Mouse (Mus musculus) frontal cortex, postnatal 10 days (tissue): ENCODE data around the gene Krt76.
A peak's percentile ranks its signal among the peaks of the same experiment; 100 is the strongest.

ENCODE experiments used
- DNase-seq, 2 experiments: peaks; one replicate each; pipeline ENCODE4 v3.0.0; 2022; ENCODE audit warnings: low spot score in 2 of 2, mixed read lengths in 1 of 2

Gene Krt76

DNA sequence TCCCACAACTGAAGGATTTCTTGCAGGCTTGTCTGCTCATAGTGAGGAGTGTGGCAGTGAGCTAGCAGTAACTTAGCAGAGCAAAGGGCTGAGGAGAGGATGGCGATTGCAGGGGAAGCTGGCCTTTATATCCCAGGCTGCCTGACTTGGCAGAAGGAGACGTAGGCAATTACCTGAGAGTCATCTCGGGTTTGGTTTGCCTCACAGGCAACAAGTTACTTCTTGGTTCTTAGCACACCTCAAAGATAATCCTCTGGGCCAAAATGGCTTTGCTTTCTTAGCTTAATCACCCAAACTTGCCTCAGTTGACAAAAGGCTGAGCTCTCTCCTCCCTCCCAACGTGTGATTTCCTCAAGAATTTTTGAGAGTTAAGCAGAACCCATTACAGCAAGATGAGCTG is at the start of gene Krt76:
Gene Krt76, minus strand, starts transcription at position 101 of the 400 bp plus-strand sequence.
- no peak for DNase-seq

DNA sequence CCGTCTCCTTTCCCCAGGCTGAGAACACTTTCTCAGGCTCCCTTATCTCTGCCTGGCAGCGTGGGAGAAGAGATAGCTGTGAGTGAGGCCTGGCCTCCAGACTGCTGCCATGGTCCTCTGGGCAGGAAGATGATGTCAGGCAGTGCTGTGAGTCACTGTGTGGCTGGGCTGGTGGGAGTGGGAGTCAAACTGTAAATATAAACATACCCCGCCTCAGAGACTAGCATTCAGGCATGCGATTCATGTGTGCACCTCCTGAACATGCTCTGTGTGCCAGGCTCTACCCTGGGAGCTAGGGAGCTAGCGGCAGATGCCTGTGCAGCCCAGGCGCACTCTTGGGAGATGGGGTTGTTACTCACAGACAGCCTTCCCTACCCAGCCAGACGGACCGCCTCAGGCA is 49.2 kb upstream of the Krt76 start:
- no peak for DNase-seq

DNA sequence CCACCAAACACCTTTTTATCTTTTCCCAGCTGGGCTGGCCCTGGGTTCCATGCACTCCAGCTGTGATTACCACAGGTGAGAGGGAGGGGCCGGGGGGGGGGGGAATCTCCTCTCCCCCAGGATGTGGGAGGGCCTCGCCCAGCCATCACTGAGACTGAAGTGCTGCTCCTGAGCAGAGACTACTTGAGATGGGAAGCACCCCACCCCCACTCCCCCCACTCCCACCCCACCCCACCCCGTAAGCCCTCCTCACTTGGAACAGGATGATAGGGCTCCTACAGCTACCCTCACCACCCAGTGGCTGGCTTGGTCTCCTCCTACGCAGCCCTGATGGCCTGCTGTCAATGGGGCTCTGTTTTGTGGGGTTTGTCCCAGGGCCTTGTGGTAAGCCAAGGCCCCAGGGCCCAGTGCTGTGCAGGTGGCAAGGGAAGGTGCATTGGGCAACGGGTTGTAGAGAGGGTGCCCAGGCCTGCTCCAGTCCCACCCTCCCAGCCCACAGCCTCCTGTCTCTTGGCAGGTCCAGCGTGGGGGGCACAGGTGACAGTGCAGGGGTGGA is 47.6 kb upstream of the Krt76 start, which contains the start of gene Krt79:
Gene Krt79, minus strand, starts transcription at position 51 of the 556 bp plus-strand sequence.
- DNase-seq, result no peak

DNA sequence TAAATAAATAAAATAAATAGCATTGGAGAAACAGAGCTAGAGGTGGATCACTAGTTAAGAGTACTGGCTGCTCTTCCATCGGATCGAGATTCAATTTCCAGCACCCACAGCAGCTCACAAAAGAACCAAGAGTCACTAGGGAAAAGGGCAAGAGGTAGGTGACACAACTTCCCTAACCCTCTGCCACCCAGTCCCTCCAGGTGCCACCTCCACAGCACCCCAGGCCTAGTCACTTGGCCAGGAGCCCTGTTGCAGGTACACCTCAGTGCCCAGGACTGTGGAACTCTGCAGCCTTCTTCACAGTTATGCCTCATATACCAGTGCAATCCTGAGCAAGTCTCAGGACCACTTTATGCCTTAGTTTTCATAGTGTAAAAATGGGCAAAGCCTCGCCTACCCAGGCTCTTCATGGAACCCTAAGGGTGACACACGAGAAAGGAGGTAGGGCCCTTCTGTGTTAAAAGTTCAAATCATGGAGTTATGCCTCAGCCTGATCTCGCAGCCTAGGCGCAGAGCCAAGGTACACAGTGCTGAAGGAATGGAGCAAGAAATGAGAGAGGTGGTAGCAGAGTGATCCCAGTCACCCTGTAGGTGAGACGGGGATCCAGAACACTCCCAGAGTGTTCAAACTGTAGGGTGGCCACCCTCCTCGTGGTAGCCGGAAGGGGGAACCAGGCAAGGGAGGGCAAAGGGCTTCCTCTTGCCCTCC is 46.0 kb upstream of the Krt76 start:
- DNase-seq, result no peak

DNA sequence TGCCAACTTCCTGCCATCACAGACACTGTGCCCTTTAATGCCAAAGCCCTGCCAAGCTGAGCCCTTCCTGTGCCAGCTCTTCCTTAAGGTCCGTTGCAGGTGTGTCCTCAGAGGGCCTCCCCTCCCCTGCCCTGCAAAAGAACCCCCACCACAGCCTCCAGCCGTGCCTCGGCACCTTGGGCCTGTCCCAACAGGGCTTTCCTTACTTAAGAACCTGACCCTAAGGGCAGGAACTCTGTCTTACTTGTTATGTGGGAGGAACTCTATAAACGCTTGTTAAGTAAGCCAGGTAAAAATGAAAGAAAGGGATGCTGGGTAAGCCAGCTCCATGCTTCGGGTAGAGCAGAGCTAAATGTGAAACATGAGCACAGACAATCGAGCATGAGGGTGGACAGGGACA is 40.3 kb upstream of the Krt76 start:
- DNase-seq, result no peak

DNA sequence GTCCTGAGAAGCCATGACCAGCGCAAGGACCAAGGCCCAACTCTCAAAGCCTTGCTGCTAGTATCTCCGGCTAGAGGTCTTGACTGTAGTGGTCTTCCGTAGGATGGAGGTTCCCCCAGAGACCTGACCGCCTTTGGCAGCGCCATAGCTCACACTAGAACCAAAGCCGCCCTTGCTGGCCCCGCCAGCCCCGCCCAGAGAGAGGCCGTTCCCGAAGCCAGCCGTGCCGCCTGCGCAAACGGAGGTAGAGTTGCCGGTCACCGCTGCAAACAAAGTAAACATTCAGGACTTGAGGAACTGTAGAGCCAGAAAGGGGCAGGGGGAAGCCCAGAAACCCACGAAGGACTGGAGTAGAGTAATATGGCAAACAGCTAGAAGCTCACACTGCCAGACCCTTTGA is 36.9 kb upstream of the Krt76 start:
- DNase-seq, result no peak

DNA sequence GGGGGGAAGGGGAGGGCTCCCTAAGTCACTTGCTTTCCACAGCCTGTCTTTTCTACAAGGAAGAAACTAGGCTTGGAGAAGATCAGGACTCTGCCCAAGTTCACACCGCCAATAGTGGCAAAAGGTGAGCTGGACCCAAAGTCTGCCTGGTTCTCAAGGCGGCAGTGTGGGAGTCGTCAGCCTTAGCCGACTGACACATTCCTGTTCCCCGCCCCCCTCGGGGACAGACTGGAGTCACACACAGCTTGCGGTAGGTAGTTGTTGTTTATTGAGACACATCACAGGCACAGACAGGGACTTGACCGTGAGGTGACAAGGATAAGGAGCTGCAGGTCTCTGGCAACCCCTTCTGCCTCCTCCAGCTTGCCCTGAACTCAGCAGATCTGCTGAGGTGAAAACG is 36.4 kb upstream of the Krt76 start:
- no peak for DNase-seq

DNA sequence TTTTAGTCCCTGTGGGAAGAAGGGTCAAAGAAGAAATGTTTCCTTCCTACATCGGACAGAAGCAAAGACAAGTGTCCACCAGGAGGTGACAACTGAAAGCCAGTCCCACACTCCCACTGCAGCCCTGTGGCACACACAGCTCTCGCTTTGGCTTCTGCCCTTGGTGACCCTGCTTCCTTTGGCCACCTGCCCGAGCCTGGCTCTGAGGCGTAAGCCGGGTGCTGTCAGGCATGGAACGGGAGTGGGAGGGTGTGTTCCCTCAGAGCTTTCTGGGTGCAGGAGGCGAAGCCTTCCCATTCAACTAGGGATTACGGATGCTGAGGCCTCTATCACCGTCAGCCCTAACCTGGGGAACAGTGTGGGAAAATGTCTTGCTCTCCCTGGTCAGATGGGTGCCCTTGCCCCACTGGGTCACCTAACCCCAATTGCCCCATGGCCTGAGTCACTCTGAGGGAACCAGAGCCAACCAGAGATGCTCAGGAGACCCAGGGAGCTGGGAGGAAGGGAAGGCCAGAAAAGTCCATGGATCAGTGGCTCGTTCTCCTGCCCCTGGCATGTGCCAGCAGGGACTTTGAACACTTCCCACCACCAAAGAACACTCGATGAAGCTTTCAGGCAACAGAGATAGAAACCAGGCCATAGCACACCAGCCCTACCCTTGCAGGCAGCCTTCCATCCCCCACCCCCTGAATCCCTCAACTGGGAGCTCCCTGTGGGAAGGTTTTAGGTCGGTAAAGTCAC is 34.8 kb upstream of the Krt76 start:
- DNase-seq, result no peak

DNA sequence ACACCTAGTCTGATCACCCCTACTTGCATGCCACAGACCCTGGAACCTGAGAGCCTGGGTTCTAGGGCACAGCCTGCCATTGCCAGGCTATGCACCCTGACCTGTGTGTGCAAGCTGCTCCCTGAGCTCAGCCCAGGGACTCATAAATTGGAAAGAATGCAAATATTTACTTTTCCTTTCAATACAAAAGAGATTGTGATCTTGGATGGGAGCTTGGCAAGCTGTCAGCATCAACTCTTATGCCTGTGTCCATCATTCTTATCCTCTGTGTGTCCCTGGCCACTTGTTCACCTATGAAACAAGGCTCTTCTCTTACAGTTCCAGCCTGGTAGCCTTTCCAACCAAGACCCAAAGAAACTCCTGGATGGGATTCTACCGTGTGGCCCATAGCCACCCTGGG is 32.3 kb upstream of the Krt76 start:
- DNase-seq, result no peak

DNA sequence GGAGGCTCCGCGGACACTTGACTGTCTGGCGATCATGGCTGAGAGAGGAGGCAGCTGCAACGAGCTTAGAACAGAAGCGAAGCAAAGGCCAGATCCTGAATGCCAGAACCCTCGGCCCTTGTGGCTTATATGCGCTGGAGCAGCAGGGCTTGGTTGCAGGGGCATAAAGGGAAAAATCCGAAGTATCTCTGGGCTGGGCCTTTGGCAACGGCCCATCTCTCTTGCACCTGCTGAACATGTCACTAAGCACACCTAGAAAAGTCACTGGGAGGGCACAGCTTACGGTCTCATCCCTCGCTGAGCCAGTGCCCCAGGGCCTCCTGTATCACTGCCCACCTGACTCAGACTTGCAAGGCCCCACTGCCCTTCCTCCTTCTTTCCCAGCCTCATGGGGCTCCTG is 31.9 kb upstream of the Krt76 start, which contains the start of gene Krt4:
Gene Krt4, minus strand, starts transcription at position 101 of the 400 bp plus-strand sequence.
- no peak for DNase-seq

DNA sequence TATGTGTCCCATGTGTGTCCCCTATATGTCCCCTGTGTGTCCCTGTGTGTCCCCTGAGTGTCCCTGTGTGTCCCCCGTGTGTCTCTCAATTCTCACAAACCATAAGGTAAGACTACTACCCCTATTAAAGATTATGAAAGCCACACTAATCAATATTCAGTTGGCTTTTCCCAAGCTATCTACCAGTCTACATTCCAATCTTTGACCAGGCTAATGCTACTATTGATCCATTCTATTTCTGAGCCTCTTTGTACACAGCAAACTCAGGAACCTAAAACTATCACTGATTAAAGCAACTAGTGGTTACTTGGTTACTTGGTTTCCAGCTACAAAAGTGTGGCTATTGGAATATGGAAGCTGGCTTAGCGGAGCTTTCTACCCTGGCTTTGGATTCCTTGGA is 29.6 kb upstream of the Krt76 start:
- no peak for DNase-seq

DNA sequence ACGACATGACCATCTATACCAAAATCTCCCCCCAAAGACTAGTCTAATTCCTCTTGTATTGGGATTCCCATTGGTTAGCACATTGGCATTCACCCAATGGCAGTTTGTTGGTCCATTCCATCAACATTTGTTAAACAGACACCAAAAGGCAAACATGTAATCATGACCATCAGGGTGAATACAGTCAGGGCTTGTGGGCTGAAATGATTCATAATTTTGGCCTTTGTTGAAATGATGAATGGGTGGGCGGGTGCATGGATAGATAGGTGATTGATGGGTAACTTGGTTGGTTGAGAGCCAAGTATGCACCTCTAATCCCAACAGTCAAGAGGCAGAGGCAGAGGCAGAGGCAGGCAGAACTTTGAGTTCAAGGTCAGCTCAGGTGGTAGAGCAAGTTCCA is 23.4 kb upstream of the Krt76 start:
- DNase-seq, result no peak

DNA sequence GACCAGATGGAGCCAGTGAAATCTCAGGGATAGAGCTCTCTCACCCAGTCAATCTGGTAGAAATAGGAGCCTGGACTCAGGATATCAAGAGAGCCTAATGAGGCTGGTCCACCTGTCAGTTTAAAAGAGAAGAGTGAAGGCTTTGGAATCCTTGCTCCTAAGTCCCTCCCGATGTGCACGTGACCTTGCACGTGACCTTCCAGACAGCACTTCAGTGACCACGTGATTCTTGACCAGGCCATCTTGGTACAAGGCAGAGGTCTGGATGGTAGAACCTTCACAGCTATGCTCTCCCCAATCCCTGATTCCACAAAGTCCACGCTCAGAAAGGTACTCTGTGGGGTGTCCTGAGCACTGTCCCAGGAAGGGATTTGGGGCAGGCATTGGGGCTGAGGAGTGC is 12.1 kb upstream of the Krt76 start:
- DNase-seq, result no peak

DNA sequence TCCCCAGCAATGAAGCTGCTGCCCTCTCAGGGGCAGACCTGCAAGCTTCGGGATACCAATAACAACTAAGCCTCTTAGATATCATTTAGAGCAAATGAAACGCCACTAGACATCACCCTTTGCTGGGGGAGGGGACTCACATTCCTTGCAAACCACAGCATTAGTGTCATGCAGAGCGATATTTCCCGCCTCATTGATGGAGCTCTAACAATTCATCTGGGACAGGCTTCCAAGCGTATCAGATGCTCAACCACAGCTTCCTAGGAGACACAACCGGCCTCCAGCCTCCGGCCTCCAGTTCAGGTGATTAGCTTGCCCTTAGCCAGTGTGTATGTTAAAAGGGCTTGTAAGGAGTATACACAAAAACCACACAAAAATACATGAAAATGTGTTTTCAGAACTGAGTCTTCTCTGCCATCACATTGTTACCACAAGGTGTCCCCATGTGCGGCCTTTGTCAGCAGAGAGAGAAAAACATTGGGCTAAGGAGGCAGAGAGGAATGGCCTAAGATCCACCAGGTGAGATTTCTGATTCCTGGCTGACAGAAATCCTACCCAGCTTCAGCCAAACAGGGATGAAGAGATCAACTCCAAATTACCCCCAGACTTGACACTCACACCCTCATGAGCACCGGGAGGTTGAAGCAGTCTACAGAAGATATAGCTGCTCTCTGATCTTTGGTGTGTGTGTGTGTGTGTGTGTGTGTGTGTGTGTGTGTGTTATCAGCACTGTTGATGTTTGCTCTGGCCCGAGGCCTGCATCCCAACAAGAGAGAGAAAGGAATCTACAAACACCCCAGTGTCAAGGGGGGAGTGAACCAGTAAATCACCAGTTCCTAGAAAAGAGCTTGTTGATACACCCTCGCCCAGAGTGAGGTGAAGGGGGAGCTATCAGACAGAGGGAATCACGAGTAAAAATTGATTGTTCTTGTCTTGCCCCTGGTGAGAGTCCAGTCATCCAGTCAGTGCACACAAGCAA is 9.7 kb upstream of the Krt76 start:
- DNase-seq, result no peak

DNA sequence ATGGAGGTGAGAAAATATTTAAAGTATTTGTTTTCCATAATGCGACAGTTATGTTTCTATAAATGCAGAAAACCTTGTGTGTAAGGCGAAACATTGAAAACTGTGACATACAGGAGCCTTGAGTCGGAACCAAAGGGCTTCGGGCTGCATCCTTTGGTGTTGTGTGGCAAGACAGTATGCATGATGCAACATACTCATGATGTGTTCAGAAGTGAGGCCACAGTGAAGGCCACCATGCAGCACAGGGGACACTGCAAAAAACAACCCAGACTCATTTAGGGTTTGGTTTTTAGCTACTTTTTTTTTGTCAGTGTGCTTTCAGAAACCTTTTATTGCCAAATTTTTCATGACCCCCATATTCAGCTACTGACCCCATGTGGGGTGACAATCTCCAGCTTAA is 2.5 kb upstream of the Krt76 start:
- DNase-seq, result no peak

DNA sequence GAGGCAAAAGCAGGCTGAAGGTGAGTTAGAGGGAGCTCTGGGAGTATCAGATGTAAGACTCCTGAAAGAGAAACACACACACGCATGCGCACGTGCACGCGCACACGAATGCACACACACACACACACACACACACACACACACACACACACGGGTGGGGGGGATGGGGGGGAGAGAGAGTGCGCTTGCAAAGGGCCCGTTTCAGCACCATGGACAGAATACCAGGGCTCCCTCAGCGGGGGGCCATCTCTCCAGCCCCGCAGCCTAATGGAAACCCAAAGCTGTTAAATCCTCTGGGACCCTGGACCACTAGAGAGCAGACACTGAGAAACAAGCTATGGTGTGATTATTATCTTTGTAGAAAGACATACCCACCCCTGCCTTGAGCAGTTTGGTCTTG is 12.9 kb downstream of the Krt76 start:
- DNase-seq, result no peak

DNA sequence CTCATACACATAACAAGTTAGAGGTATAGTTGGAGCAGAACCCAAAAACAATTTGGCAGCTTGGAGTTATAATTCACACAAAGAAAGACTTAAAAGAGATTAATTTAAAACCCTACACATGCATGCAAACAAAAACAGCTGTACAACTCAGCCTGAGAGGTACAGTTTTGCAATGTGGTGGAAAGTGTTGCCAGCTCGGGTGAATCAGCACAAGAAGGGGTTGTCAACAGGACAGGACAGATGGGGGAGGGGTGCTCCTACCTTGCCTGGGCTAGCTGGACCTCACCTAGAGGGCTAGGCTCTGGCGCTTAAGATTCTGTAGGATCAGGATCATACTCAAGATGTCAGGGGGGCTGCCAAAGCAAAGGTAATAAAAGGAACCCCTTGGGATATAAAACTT is 14.7 kb downstream of the Krt76 start:
- no peak for DNase-seq

DNA sequence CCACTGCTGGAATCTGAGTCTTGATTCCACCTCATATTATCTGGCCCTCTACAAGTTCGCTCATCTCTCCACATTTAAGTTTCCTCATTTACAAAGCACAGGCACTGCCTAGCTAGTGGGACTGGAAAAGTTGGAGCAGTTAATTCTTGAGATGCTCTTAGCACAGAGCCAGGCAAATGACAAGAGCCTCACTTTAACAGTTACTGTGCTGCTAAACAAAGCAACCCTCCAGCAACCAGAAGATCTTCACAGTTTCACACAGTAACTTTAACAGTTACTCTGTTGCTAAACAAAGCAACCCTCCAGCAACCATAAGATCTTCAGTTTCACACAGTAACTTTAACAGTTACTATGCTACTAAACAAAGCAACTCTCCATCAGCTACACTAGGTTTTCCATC is 18.3 kb downstream of the Krt76 start:
- no peak for DNase-seq

DNA sequence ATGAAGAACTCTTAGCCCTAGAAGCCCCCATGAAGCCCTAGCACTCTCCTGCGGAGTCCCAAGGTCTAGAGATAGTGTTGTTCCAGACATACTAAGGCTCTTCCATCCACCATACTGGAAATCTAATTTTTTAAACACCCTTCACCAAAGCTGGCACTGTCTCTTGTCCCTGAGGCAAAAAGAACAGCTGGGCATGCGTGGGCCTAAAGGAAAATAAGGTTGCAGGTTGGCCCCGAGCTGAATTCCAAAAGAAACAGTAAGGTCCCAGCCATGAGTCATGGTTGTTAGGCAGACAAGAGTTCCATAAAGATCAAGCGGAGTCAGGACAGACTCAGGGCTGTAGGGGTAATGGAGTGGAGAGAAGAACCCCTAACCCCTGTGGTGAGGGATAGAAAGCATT is 19.5 kb downstream of the Krt76 start:
- DNase-seq, result no peak

DNA sequence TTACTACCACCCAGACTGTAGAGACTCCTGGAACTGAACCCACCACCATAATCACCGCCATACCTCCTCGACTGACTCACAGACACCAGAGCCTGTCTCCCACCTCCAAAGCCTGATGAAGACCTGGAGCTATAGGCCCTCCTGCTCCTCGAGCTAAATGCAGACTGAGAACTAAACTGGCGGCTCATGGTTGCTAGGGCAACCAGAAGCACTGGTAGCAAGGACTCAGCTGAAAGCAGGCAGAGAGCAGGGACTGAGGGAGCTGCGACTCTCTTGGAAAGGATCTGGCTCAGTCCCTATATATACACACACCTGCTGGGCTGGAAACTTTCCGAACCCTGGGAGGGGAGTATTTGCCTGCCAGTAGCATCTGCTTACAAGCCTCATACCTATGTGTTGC is 23.3 kb downstream of the Krt76 start, which contains the start of gene Krt77:
Gene Krt77, minus strand, starts transcription at position 275 of the 400 bp plus-strand sequence.
- DNase-seq, result peak; percentile 52 to 58

DNA sequence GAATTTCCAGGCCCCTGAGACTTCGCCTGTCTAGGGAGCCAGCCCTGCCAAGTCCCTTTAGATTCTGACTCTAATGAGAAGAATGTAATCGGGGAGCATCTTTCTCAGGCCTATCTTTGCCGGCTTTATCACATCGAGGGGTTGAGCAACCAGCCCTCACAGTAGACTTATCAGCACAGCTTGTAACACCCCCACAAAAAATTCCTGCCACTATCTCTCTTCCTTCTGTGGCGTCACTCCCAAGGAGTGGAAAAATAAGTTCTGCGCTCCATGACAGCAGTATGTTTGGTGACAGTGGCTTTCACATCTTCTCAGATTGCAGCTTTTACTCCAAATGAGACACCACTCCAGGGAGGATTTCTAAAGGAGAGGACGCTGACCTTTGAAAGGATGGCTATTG is 26.0 kb downstream of the Krt76 start:
- no peak for DNase-seq
